Mouse (Mus musculus): ENCODE results near the gene Folr1.

Folr1 gene

GRCm38 (mm10) chr7:101870629-101871028 lies at the start of gene Folr1:
TSS of gene Folr1 (minus strand) at chr7:101870788.
- no peak for DNase-seq (ENCODE audit: low read depth, low spot score)

DNA sequence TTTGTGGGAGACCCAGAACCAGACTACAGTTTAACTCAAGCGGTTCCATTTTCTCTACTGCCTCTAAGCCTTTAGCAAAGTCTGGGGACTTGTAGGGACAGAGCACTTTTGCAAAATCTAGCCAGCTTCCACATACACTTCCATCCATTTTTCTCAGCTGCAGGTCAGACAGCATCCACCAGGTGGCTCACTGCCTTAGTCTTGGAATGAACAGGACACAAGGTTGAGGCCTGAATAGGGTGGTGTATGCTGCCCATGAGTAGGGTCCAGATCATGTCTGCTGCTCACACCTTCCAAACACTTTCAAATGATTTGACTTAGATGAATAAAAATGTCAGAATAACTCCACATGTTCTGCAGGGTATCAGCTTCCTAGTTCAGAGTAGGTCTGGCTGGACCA lies 47.5 kb upstream of the Folr1 start:
- peak; percentile 83 for DNase-seq (ENCODE audit: low read depth, low spot score)

DNA sequence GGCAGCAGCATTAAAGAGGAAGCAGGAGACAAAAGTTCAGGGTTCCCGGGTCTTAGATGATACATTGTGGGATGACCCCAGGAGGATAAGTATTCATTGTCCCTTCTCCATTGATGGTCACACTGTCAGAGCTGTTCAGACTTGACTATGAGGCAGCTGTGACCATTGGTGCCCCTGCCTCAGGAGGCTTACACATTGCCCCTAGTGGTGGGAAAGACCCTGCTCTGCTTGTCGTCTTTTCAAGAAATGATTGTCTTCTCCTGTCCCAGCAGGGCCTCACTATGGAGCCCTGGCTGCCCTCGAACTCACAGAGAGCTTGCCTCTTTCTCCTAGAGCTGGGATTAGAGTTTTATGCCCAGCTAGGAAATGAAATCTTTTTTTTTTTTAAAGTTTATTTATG lies 41.4 kb upstream of the Folr1 start:
- no peak for DNase-seq (ENCODE audit: low read depth, low spot score)

GRCm38 (mm10) chr7:101910138-101910537 lies 39.5 kb upstream of the Folr1 start:
- no peak for DNase-seq (ENCODE audit: low read depth, low spot score)

- DNase-seq (ENCODE audit: low read depth, low spot score): no peak
These were observed 37.8 kb upstream of the Folr1 start for GRCm38 (mm10) chr7:101908367-101908766.

DNA sequence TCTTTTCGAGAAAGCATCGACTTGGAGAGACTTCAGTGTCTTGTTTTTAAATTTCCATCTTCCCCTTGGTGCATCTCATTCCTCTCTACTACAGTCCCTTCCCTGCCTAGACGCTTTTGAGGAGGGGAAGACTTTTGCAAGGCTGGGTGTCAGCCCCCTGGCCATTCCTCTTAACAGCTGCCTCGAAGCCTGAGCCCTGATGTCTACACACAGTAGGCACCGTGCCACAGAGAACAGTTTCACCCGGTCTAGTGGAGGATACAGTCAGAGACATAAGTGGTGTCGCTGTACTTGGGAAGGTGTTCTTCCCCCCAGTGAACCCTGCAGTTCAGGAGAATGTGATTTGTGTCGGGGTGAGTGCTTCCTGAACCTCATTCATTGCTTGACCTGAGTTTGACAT lies 36.1 kb upstream of the Folr1 start:
- no peak for DNase-seq (ENCODE audit: low read depth, low spot score)

DNA sequence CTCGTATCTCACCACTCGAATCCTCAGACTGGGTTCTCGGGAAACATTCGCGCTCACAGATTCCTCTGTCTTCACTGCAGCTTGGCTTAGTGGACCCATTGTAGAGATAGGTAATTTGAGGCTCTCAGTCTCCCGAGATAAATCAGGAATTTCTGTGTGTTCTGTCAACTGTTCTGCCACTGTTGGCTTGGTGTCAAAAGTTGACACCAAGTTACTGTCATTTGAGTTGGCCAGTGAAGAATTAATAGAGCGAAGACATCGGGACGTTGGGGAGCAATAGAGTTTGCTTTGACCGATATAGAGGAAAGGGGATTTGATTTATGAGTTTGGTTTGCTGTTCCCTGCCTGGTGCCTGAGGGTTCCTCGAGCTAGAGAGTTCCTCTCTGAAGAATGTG lies 35.7 kb upstream of the Folr1 start, which contains the start of gene Tomt:
Gene Tomt, minus strand, starts transcription at position 73 of the 395 bp plus-strand sequence.
- no peak for DNase-seq (ENCODE audit: low read depth, low spot score)

GRCm38 (mm10) chr7:101905561-101906286 lies 35.1 kb upstream of the Folr1 start, which contains the start of gene Lamtor1:
TSS of gene Lamtor1 (plus strand) at chr7:101905904.
- DNase-seq (ENCODE audit: low read depth, low spot score): peak; percentile 100

DNA sequence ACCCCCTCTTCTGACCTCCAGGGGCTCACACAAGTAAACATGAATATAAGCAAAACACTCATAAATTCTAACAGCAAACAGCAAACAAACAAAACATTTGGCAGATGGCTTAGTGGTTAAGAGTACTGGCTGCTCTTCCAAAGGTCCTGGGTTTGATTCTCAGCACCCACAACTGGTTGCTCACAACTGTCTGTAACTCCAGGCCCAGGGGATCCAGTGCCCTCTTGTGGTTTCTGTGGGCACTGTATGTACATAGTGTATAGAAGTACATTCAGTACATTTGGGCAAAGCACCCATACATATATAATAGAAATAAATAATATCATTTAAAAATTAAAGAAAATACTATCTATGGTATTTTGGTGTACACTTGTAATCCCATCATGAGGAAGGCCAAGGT lies 32.3 kb upstream of the Folr1 start:
- DNase-seq (ENCODE audit: low read depth, low spot score): no peak

- no peak for DNase-seq (ENCODE audit: low read depth, low spot score)
These were observed 31.4 kb upstream of the Folr1 start for GRCm38 (mm10) chr7:101901969-101902368.

DNA sequence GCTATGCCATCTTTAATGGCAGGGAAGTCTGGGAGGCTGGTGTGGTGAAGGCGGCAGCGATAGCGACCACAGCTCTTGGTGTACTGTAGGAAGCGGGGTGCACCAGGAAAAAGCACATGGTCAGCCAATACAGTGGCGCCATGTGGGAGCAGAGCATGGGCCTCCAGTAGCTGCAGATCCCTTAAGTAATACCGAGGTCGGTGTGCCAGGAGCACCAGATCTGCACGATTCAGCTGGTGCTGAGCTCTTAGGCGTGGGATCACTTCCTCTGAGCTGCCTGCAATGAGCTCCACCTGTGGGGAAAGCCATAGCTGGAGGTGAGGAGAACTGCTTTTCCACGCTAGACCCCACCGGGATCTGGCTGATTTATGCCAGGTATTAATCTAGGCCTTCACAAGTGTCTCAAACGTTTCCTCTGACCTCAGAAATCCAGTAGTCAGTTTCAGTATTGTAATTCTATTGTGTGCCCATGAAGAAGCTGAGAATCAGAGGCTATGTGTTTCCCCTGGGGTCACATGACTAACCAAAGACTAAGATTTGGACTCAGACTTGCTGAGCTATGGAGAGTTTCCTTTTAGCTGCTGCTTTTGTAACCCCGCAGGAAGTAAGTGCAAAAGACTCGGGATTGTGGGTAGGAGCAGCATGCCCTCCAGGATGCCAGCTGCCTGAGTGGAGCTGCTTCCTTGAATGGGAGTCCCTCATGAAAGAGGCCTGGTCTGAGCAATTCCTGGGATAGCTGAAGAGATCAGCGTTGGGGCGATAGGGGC lies 29.9 kb upstream of the Folr1 start:
- no peak for DNase-seq (ENCODE audit: low read depth, low spot score)

DNA sequence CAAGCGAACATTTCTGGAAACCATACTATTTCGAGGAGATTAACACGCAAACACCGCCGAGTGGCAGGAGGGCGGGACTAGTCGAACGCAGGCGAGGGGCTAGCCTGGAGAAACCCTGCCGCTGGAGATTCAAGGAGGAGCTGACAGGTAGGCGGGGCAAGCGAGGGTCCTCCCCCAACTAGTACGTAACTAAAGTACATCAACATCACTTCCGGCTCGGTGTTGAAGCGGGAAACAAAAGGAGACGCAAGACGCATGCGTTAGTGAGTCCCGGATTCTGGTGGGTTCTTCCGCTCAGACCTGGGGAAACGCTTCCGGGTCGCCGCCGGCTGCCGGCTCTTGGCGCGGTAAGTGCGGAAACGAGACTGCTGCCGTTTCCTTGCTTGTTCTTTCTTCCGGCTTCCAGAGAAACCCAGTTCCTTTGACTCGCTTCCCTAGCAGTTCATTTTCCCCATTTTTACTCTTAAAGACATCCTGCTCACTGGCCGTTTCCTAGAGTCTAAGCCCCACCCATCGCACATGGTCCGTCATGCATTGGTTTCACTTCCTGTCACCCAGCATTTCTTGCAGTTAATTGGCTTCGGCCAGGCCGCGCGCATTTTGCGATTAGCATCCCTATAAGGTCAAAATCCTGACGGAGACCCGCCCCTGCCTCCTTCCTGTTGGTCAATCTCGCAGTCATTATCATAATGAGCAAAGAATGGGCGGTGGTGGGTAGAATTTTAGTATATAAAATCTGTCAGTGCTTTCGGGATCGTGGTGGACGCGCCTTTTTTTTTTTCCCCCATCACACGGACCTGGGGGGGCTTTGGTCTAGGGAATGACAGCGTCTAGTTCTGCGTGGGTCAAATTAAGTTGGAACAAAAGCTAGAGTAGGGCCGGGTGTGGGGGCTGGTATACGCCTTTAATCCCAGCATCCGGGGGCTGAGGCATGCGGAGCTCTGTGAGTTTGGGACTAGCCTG lies 25.8 kb upstream of the Folr1 start:
- peak; percentile 100 for DNase-seq (ENCODE audit: low read depth, low spot score)

DNA sequence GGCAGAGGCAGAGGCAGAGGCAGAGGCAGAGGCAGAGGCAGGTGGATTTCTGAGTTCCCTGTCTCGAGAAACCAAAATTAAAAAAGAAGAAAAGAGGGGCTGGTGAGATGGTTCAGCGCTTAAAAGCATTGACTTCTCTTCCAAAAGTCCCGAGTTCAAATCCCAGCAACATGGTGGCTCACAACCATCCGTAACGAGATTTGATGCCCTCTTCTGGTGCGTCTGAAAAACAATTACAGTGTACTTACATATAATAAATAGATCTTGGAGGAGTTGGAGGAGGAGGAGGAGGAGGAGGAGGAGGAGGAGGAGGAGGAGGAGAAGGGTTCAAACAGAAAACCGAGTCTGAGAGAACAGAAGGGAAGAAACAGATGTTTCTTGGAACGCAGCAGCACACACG lies 25.1 kb upstream of the Folr1 start:
- no peak for DNase-seq (ENCODE audit: low read depth, low spot score)

- no peak for DNase-seq (ENCODE audit: low read depth, low spot score)
These were observed 17.9 kb upstream of the Folr1 start for GRCm38 (mm10) chr7:101888460-101888859.

DNA sequence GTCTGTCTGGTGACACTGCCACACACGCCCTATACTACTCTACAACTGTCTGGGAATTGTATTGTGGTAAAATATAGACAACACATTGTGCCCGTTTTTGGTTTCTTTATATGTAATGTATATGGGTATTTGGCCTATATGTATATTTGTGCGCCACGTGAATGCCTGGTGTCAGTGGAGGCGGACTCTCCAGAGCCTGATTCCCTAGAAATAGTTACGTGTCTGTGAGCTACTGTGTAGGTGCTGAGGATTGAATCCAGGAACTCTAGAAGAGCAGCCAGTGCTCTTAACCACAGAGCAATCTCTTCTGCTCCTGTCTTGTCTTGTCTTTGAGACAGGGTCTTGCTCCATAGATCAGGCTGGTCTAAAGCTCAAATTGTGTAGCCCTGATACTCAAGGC lies 15.7 kb upstream of the Folr1 start:
- DNase-seq (ENCODE audit: low read depth, low spot score): peak; percentile 52

GRCm38 (mm10) chr7:101884160-101884559 lies 13.6 kb upstream of the Folr1 start:
- DNase-seq (ENCODE audit: low read depth, low spot score): no peak

DNA sequence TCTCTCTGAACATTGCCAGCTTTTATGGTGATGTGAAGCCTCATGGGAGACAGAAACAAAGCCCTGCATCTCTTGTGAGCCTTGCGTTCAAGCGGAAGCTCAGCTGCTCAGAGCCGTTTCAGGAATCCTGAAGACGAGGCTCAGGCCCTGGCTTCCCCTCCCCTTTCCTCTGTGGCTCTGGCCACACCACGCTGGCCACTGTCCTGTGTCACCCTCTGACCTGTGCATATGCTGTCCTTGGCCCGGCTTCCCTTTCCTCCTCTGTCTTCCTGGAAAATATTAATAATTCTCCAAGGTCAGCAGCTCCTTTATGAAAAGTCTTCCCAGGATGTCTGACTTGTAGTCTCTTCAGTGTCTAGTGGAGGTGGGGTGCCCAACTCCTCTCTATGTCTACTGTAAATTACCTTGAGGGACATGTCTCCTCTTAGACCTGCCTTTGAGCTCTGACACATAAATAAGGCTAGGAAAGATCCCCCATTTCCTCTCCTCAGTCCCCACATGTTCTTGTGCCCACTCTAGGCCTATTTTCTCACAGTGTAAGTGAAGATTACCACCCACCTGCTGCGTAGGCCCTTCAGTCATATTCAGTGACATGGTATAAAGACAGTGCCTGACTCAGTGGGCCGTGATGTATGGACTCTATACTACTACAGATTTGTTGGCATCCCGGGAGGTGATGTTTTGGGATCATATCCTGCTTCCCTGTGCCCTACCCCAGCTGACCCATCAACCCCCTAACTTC lies 12.0 kb upstream of the Folr1 start:
- peak; percentile 37 for DNase-seq (ENCODE audit: low read depth, low spot score)

DNA sequence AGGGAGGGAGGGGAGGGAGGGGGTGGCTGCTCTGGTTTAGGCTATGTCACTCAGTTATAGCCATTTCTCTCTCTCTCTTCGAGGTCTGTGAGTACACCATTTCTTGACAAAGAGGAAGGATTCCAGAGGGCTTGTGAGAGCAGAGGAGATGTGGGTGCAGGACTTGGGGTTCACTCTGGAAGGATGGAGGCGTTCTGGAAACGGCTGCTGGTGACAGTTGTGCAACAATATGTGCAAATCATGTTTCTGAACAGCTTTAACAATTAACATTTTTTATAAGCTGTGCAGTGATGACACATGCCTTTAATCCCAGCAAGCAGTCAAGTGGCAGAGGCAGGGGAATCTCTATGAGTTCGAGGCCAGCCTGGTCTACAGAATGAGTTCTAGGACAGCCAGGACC lies 10.3 kb upstream of the Folr1 start:
- DNase-seq (ENCODE audit: low read depth, low spot score): peak; percentile 48

GRCm38 (mm10) chr7:101875978-101876377 lies 5.4 kb upstream of the Folr1 start:
- DNase-seq (ENCODE audit: low read depth, low spot score): no peak

GRCm38 (mm10) chr7:101871296-101871695 lies 708 bp upstream of the Folr1 start:
- DNase-seq (ENCODE audit: low read depth, low spot score): no peak

DNA sequence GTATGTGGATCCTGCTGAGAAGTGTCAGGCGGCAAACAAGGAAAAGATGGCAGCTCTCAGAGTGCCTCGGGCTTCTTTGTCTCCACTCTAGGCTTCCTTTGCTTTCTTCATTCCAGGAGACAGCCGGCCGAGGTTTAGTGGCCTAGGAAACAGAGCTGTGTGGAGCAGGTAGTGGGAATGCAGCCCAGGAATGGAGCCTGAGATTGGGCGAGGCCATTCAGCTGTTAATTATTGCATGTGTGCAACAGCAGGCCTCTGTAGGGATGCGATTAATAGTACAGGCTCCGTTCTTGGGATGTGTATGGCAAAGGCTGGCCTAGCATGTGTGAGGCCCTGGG lies 1.5 kb downstream of the Folr1 start:
- no peak for DNase-seq (ENCODE audit: low read depth, low spot score)
